Mouse (Mus musculus): Measurements from ENCODE around the gene Prss36. TPM values are rescaled to one million over a fixed set of nuclear protein-coding genes. Genes with fewer than 3 reads are reported as not detected.

Gene Prss36
- polyA plus RNA-seq, 1 experiment: 10.6 TPM

GRCm38 (mm10) chr7:127925252-127925651 lies 21.3 kb downstream of the Prss36 start:
- Histone ChIP-seq H3ac (ENCODE audit: control insufficient read depth, insufficient read length) (no peak overlapping the region), H3K27me3 (ENCODE audit: control insufficient read depth, insufficient read depth, insufficient read length) (no peaks in the 10 kb centered on the region), H3K4me3 (no peak overlapping the region), H3K79me2 (ENCODE audit: control insufficient read depth, insufficient read depth) (no peaks in the 10 kb centered on the region), H3K36me3 (ENCODE audit: control insufficient read depth, insufficient read depth) (peaks cover 8% of the 10 kb centered on the region), H3K4me2 (ENCODE audit: low read depth) (no peak overlapping the region)
- TF ChIP-seq MAX (IDR thresholded peaks at IDR 0.05; ENCODE audit: low read depth) (no peak), POLR2A (IDR thresholded peaks at IDR 0.05; ENCODE audit: insufficient read length, low read depth) (no peak), MYOG (IDR thresholded peaks at IDR 0.05; ENCODE audit: control insufficient read depth in 1 of 3, insufficient read depth in 1 of 3, insufficient read length in 2 of 3, low read depth in 2 of 3) (no peak), POLR2AphosphoS2 (IDR thresholded peaks at IDR 0.05; ENCODE audit: insufficient read length, low read depth) (no peak), MYOD1 (IDR thresholded peaks at IDR 0.05; ENCODE audit: control insufficient read depth in 1 of 3, insufficient read length in 2 of 3, low read depth in 2 of 3) (no peak), REST (IDR thresholded peaks at IDR 0.05; ENCODE audit: insufficient read depth, insufficient read length) (no peak)

- H3K4me2 ChIP-seq (ENCODE audit: low read depth): no peak overlapping the region
- TF ChIP-seq MYOD1 (IDR thresholded peaks at IDR 0.05; ENCODE audit: control insufficient read depth in 1 of 3, insufficient read length in 2 of 3, low read depth in 2 of 3): no peak
- TF ChIP-seq REST (IDR thresholded peaks at IDR 0.05; ENCODE audit: insufficient read depth, insufficient read length): no peak
- TF ChIP-seq TCF3 (IDR thresholded peaks at IDR 0.05; ENCODE audit: insufficient read length, low read depth): no peak
- no peak for TF ChIP-seq POLR2A (IDR thresholded peaks at IDR 0.05; ENCODE audit: insufficient read length, low read depth)
- TF ChIP-seq POLR2AphosphoS2 (IDR thresholded peaks at IDR 0.05; ENCODE audit: insufficient read length, low read depth): no peak
- TF ChIP-seq SRF (IDR thresholded peaks at IDR 0.05; ENCODE audit: control insufficient read depth, insufficient read length, low read depth): no peak
- TF ChIP-seq TCF12 (IDR thresholded peaks at IDR 0.05; ENCODE audit: insufficient read depth, poor library complexity, severe bottlenecking): no peak
- no peak for TF ChIP-seq CEBPB (IDR thresholded peaks at IDR 0.05; ENCODE audit: insufficient read depth, poor library complexity, severe bottlenecking)
- TF ChIP-seq USF1 (IDR thresholded peaks at IDR 0.05; ENCODE audit: low read depth): no peak
- no peak for TF ChIP-seq E2F4 (IDR thresholded peaks at IDR 0.05; ENCODE audit: insufficient read depth)
- H3K27me3 ChIP-seq (ENCODE audit: control insufficient read depth, insufficient read depth, insufficient read length): no peaks in the 10 kb centered on the region
These were observed 22.8 kb downstream of the Prss36 start for GRCm38 (mm10) chr7:127923714-127924113.

GRCm38 (mm10) chr7:127922451-127923275 lies 23.9 kb downstream of the Prss36 start:
- Histone ChIP-seq H3K79me2 (ENCODE audit: control insufficient read depth, insufficient read depth) (no peaks in the 10 kb centered on the region), H3K4me2 (ENCODE audit: low read depth) (no peak overlapping the region), H3K36me3 (ENCODE audit: control insufficient read depth, insufficient read depth) (peaks cover 9% of the 10 kb centered on the region), H3ac (ENCODE audit: control insufficient read depth, insufficient read length) (no peak overlapping the region), H3K27me3 (ENCODE audit: control insufficient read depth, insufficient read depth, insufficient read length) (no peaks in the 10 kb centered on the region), H3K4me3 (no peak overlapping the region)
- TF ChIP-seq MYOD1 (IDR thresholded peaks at IDR 0.05; ENCODE audit: control insufficient read depth in 1 of 3, insufficient read length in 2 of 3, low read depth in 2 of 3): no peak
- no peak for TF ChIP-seq POLR2A (IDR thresholded peaks at IDR 0.05; ENCODE audit: insufficient read length, low read depth)
- no peak for TF ChIP-seq MAX (IDR thresholded peaks at IDR 0.05; ENCODE audit: low read depth)
- no peak for TF ChIP-seq TCF12 (IDR thresholded peaks at IDR 0.05; ENCODE audit: insufficient read depth, poor library complexity, severe bottlenecking)
- no peak for TF ChIP-seq E2F4 (IDR thresholded peaks at IDR 0.05; ENCODE audit: insufficient read depth)
- TF ChIP-seq TCF3 (IDR thresholded peaks at IDR 0.05; ENCODE audit: insufficient read length, low read depth): no peak
- TF ChIP-seq REST (IDR thresholded peaks at IDR 0.05; ENCODE audit: insufficient read depth, insufficient read length): no peak
- TF ChIP-seq MYOG (IDR thresholded peaks at IDR 0.05; ENCODE audit: control insufficient read depth in 1 of 3, insufficient read depth in 1 of 3, insufficient read length in 2 of 3, low read depth in 2 of 3): no peak
- TF ChIP-seq POLR2AphosphoS2 (IDR thresholded peaks at IDR 0.05; ENCODE audit: insufficient read length, low read depth): no peak
- TF ChIP-seq SRF (IDR thresholded peaks at IDR 0.05; ENCODE audit: control insufficient read depth, insufficient read length, low read depth): no peak
- no peak for TF ChIP-seq CEBPB (IDR thresholded peaks at IDR 0.05; ENCODE audit: insufficient read depth, poor library complexity, severe bottlenecking)
- no peak for TF ChIP-seq USF1 (IDR thresholded peaks at IDR 0.05; ENCODE audit: low read depth)

More at GRCm38 (mm10) chr7:127923714-127924113, 22.8 kb downstream of the Prss36 start:
- H3K4me3 ChIP-seq: no peak overlapping the region
- H3K79me2 ChIP-seq (ENCODE audit: control insufficient read depth, insufficient read depth): no peaks in the 10 kb centered on the region
- H3ac ChIP-seq (ENCODE audit: control insufficient read depth, insufficient read length): no peak overlapping the region
- peaks cover 8% of the 10 kb centered on the region for H3K36me3 ChIP-seq (ENCODE audit: control insufficient read depth, insufficient read depth)

- Histone ChIP-seq H3ac (ENCODE audit: control insufficient read depth, insufficient read length) (no peak overlapping the region), H3K27me3 (ENCODE audit: control insufficient read depth, insufficient read depth, insufficient read length) (no peaks in the 10 kb centered on the region), H3K4me2 (ENCODE audit: low read depth) (no peak overlapping the region), H3K79me2 (ENCODE audit: control insufficient read depth, insufficient read depth) (no peaks in the 10 kb centered on the region), H3K36me3 (ENCODE audit: control insufficient read depth, insufficient read depth) (peaks cover 12% of the 10 kb centered on the region), H3K4me3 (no peak overlapping the region)
- TF ChIP-seq E2F4 (IDR thresholded peaks at IDR 0.05; ENCODE audit: insufficient read depth): no peak
- no peak for TF ChIP-seq TCF3 (IDR thresholded peaks at IDR 0.05; ENCODE audit: insufficient read length, low read depth)
- no peak for TF ChIP-seq USF1 (IDR thresholded peaks at IDR 0.05; ENCODE audit: low read depth)
- no peak for TF ChIP-seq TCF12 (IDR thresholded peaks at IDR 0.05; ENCODE audit: insufficient read depth, poor library complexity, severe bottlenecking)
- TF ChIP-seq POLR2A (IDR thresholded peaks at IDR 0.05; ENCODE audit: insufficient read length, low read depth): no peak
- no peak for TF ChIP-seq POLR2AphosphoS2 (IDR thresholded peaks at IDR 0.05; ENCODE audit: insufficient read length, low read depth)
- TF ChIP-seq REST (IDR thresholded peaks at IDR 0.05; ENCODE audit: insufficient read depth, insufficient read length): no peak
- no peak for TF ChIP-seq CEBPB (IDR thresholded peaks at IDR 0.05; ENCODE audit: insufficient read depth, poor library complexity, severe bottlenecking)
These were observed 25.0 kb downstream of the Prss36 start for GRCm38 (mm10) chr7:127921516-127921915.

All from myocyte (in vitro differentiated cells).